Mouse (Mus musculus) kidney, postnatal 0 days (tissue): ENCODE results near the gene Pitx2. TPM values are rescaled to one million over a fixed set of nuclear protein-coding genes. Genes with fewer than 3 reads are reported as not detected.

ENCODE experiments used
- ATAC-seq: fragments of 200-750 bp; cut with Nextera tagmentation; replicated peaks from 2 replicates; pipeline ENCODE4 v1.8.0; 2017; ENCODE audit warnings: low read depth, moderate number of reproducible peaks, moderate TSS enrichment, moderate library complexity; ENCODE audit not compliant: low FRiP score
- DNase-seq: peaks from one replicate; pipeline ENCODE4 v3.0.0-alpha.2; 2016; ENCODE audit warnings: low spot score
- H3K27ac ChIP-seq: fragments of 300-500 bp; sonication (generic); 2 replicates; pipeline ENCODE4 v1.5.1; 2014; ENCODE audit warnings: mild to moderate bottlenecking
- H3K27me3 ChIP-seq: fragments of 300-500 bp; sonication (generic); 2 replicates; pipeline ENCODE4 v1.6.1; 2014; ENCODE audit warnings: low read length, mixed read lengths; ENCODE audit not compliant: insufficient read depth
- H3K36me3 ChIP-seq: fragments of 300-500 bp; sonication (generic); 2 replicates; pipeline ENCODE4 v1.6.1; 2014; ENCODE audit warnings: low read length, mixed read lengths; ENCODE audit not compliant: insufficient read depth
- H3K4me1 ChIP-seq: fragments of 300-500 bp; sonication (generic); replicated peaks from 2 replicates; pipeline ENCODE4 v1.6.1; 2014; ENCODE audit warnings: antibody characterized with exemption, low read length, mixed read lengths; ENCODE audit not compliant: insufficient read depth
- H3K4me2 ChIP-seq: fragments of 300-500 bp; sonication (generic); 2 replicates; pipeline ENCODE4 v1.6.1; 2014; ENCODE audit warnings: mild to moderate bottlenecking, low read length, moderate library complexity, mixed read lengths
- H3K4me3 ChIP-seq: fragments of 300-500 bp; sonication (generic); replicated peaks from 2 replicates; pipeline ENCODE4 v1.5.1; 2014; ENCODE audit warnings: low read depth, low read length
- H3K9ac ChIP-seq: fragments of 300-500 bp; sonication (generic); 2 replicates; pipeline ENCODE4 v1.6.1; 2014; ENCODE audit warnings: low read depth, low read length
- H3K9me3 ChIP-seq: fragments of 300-500 bp; sonication (generic); replicated peaks from 2 replicates; pipeline ENCODE4 v1.6.1; 2016; ENCODE audit warnings: low read length, inconsistent platforms, mixed read lengths
- CTCF ChIP-seq: IDR thresholded peaks from 2 replicates; pipeline ENCODE4 v1.5.1; 2016; ENCODE audit warnings: antibody characterized with exemption, low read depth, mild to moderate bottlenecking, moderate library complexity
- WGBS: fragments of 180-500 bp; shearing (Covaris S2); extraction: QIAGEN DNeasy Blood & Tissue Kit; methylation state at CpG from one replicate; pipeline ENCODE4 v1.1.7; 2014; 5-methylcytosine and 5-hydroxymethylcytosine counted together
- polyA plus RNA-seq: library from polyadenylated mRNA; unstranded; fragments of >200 nt; fragmentation: Nextera tagmentation; extraction: Ambion mirVana; gene quantifications from 2 replicates; pipeline ENCODE4 v1.2.1, GENCODE M21; 2015

Gene Pitx2
- polyA plus RNA-seq, 1 experiment from 2014 or later: 6.5 TPM

- Histone ChIP-seq H3K4me3 (no peak overlapping the region), H3K36me3 (no peaks in the 10 kb centered on the region), H3K4me2 (no peak overlapping the region), H3K9me3 (no peaks in the 10 kb centered on the region), H3K27me3 (peaks cover 92% of the 10 kb centered on the region), H3K4me1 (no peaks in the 10 kb centered on the region; the same call in 1 of the 2 replicates), H3K27ac (no peak overlapping the region), H3K9ac (no peak overlapping the region)
- no peak for TF ChIP-seq CTCF
- no peak for DNase-seq
- no peak for ATAC-seq
- WGBS: 8% methylated on average over 4 of the region's 4 CpGs
Measured at GRCm38 (mm10) chr3:129209771-129210170, 10.1 kb downstream of the Pitx2 start.

DNA sequence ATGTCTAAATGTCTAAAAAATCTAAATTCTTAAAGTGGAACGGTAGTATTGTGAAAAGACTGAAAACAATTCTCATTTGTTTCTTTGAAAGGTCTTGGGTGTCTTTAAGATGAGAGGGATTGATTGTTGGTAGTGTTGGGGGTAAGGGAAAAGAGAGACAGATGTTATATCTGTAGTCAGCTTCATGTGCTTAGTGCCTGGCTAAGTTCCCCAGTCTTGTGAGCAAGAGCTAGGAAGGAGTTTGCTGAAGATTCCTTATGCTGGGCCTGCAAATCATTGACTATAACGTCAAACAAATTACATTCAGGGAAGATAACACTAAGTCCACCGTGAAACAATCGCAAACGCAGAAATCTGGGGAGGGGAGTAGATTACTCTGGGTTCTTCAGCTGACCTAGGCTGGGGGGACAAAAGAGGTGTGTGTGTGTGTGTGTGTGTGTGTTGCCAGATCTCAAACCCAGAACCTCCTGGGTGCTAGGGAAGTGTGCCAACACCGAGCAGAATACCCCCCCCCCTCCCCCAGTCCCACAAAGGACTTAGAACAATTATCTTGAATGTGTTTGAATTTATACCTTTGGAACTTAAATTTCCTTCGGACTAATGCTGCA, 12.5 kb downstream of the Pitx2 start:
- H3K9ac ChIP-seq: no peak overlapping the region
- no peak overlapping the region for H3K27ac ChIP-seq
- H3K9me3 ChIP-seq: no peaks in the 10 kb centered on the region
- H3K36me3 ChIP-seq: no peaks in the 10 kb centered on the region
- DNase-seq (no peak), ATAC-seq (no peak)
- H3K4me2 ChIP-seq: no peak overlapping the region
- no peaks in the 10 kb centered on the region; the same call in 1 of the 2 replicates for H3K4me1 ChIP-seq
- H3K27me3 ChIP-seq: peaks cover 88% of the 10 kb centered on the region
- 1% methylated on average over 7 of the region's 7 CpGs for WGBS
- no peak for TF ChIP-seq CTCF
- no peak overlapping the region for H3K4me3 ChIP-seq

- no peak overlapping the region for H3K9ac ChIP-seq
- 3% methylated on average over 11 of the region's 11 CpGs for WGBS
- H3K4me1 ChIP-seq: no peaks in the 10 kb centered on the region; the same call in 1 of the 2 replicates
- H3K9me3 ChIP-seq: no peaks in the 10 kb centered on the region
- ATAC-seq: no peak
- no peak overlapping the region for H3K4me2 ChIP-seq
- H3K27ac ChIP-seq: no peak overlapping the region
- TF ChIP-seq CTCF: no peak
- peaks cover 88% of the 10 kb centered on the region for H3K27me3 ChIP-seq
- no peak overlapping the region for H3K4me3 ChIP-seq
- H3K36me3 ChIP-seq: no peaks in the 10 kb centered on the region
- no peak for DNase-seq
Measured at GRCm38 (mm10) chr3:129212807-129213206, 13.1 kb downstream of the Pitx2 start.

- H3K27ac ChIP-seq: no peak overlapping the region
- peaks cover 4% of the 10 kb centered on the region; the same call in 1 of the 2 replicates for H3K4me1 ChIP-seq
- under 1% methylated on average over 39 of the region's 39 CpGs for WGBS
- H3K9me3 ChIP-seq: no peaks in the 10 kb centered on the region
- peak; percentile 79 for DNase-seq
- peak overlapping the region; percentile 2; the same call in 1 of the 2 replicates for H3K9ac ChIP-seq
- peaks cover 89% of the 10 kb centered on the region for H3K27me3 ChIP-seq
- H3K36me3 ChIP-seq: no peaks in the 10 kb centered on the region
- peak overlapping the region; percentile 45 for H3K4me3 ChIP-seq
- no peak for TF ChIP-seq CTCF
- peak; percentile 91 for ATAC-seq
- H3K4me2 ChIP-seq: peak overlapping the region; percentile 72
Measured at GRCm38 (mm10) chr3:129213633-129214145, 14.0 kb downstream of the Pitx2 start.

DNA sequence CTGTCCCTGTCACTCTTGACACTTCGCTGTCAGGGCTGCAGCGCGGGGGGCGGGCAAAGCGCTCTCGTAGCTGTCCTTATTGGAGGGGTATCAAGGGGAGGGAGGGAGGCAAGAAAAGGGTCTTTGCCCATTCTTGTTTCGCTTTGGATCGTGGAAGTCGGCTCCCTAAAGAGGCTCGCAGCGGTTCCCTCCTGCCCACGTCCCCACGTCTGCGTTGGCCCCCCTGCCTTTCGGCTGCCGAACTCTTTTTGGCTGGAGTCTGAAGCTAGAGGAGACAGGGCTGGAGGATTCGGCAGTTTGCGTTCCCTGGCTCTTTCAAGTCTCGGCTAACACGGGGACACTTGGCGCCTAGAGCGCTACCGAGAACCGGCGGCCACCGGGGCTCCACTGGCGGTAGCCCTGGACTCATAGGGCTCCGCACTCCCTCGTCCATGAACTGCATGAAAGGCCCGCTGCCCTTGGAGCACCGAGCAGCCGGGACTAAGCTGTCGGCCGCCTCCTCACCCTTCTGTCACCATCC, 14.5 kb downstream of the Pitx2 start:
- Histone ChIP-seq H3K9ac (peak overlapping the region; percentile 2; the same call in 1 of the 2 replicates), H3K4me1 (peaks cover 4% of the 10 kb centered on the region; the same call in 1 of the 2 replicates), H3K27ac (no peak overlapping the region), H3K27me3 (peaks cover 89% of the 10 kb centered on the region), H3K4me2 (peak overlapping the region; percentile 72), H3K4me3 (peak overlapping the region; percentile 45), H3K36me3 (no peaks in the 10 kb centered on the region), H3K9me3 (no peaks in the 10 kb centered on the region)
- ATAC-seq: no peak; the same call in 1 of the 2 replicates
- WGBS: under 1% methylated on average over 34 of the region's 34 CpGs
- TF ChIP-seq CTCF: no peak
- no peak for DNase-seq

- Histone ChIP-seq H3K27ac (no peak overlapping the region), H3K4me3 (peak overlapping the region; percentile 45), H3K4me1 (peaks cover 4% of the 10 kb centered on the region; the same call in 1 of the 2 replicates), H3K9me3 (no peaks in the 10 kb centered on the region), H3K4me2 (peak overlapping the region; percentile 72), H3K36me3 (no peaks in the 10 kb centered on the region), H3K27me3 (peaks cover 89% of the 10 kb centered on the region), H3K9ac (peak overlapping the region; percentile 42; the same call in 1 of the 2 replicates)
- ATAC-seq (no peak), DNase-seq (no peak)
- under 1% methylated on average over 31 of the region's 31 CpGs for WGBS
- TF ChIP-seq CTCF: no peak
Measured at GRCm38 (mm10) chr3:129214666-129215161, 15.0 kb downstream of the Pitx2 start.
